Mouse (Mus musculus) heart, adult 2 months (tissue): Measurements from ENCODE around the gene Nr2f6. TPM values are rescaled to one million over a fixed set of nuclear protein-coding genes. Genes with fewer than 3 reads are reported as not detected.

ENCODE experiments used
- DNase-seq, 2 experiments: peaks; one replicate each; pipeline ENCODE4 v3.0.0; 2021
- H3K27ac ChIP-seq: fragments of 200-600 bp; 2 replicates; pipeline ENCODE4 v1.8.1; 2022
- H3K27me3 ChIP-seq: fragments of 200-500 bp; 2 replicates; pipeline ENCODE4 v1.6.1; 2012; ENCODE audit warnings: mild to moderate bottlenecking, low read length, inconsistent platforms, mixed read lengths; ENCODE audit not compliant: control insufficient read depth, insufficient read depth
- H3K36me3 ChIP-seq: fragments of 200-500 bp; 2 replicates; pipeline ENCODE4 v1.6.1; 2012; ENCODE audit warnings: low read length, inconsistent platforms; ENCODE audit not compliant: control insufficient read depth, insufficient read depth
- H3K4me1 ChIP-seq: fragments of 200-500 bp; 2 replicates; pipeline ENCODE4 v1.6.1; 2011; ENCODE audit warnings: low read length; ENCODE audit not compliant: control insufficient read depth, insufficient read depth
- H3K4me3 ChIP-seq: fragments of 200-600 bp; 2 replicates; pipeline ENCODE4 v1.8.1; 2022
- H3K79me2 ChIP-seq: fragments of 200-500 bp; replicated peaks from 2 replicates; pipeline ENCODE4 v1.6.1; 2012; ENCODE audit warnings: mild to moderate bottlenecking, inconsistent platforms, low read length, moderate library complexity, mixed read lengths; ENCODE audit not compliant: control insufficient read depth, insufficient read depth
- H3K9ac ChIP-seq: fragments of 200-500 bp; 2 replicates; pipeline ENCODE4 v1.6.1; 2012; ENCODE audit warnings: low read depth, mild to moderate bottlenecking, control low read depth, inconsistent platforms, low read length, mixed read lengths
- CTCF ChIP-seq: fragments of 200-600 bp; IDR thresholded peaks from 2 replicates; pipeline ENCODE4 v1.8.1; 2022; ENCODE audit warnings: antibody characterized with exemption, mild to moderate bottlenecking, moderate library complexity
- EP300 ChIP-seq: fragments of 200-500 bp; IDR thresholded peaks from 2 replicates; pipeline ENCODE4 v1.6.1; 2011; ENCODE audit warnings: low read depth, low read length, control low read depth; ENCODE audit not compliant: insufficient read depth
- POLR2A ChIP-seq: fragments of 200-500 bp; IDR thresholded peaks from 2 replicates; pipeline ENCODE4 v1.6.1; 2011; ENCODE audit warnings: mild to moderate bottlenecking, low read depth, low read length, control low read depth; ENCODE audit not compliant: insufficient read depth
- WGBS: fragments of 180-500 bp; shearing (Covaris S2); methylation state at CpG from one replicate; pipeline ENCODE4 v1.1.7; 2018; 5-methylcytosine and 5-hydroxymethylcytosine counted together
- intact Hi-C: fragments of 180-260 bp; cut with DNase I; formaldehyde crosslinking; loops from one replicate; pipeline ENCODE4 v1.15.1; 2025
- polyA plus RNA-seq: library from polyadenylated mRNA; depleted of rRNA; stranded (reverse); fragments of >200 nt; gene quantifications from 2 replicates; pipeline ENCODE4 v1.2.3, GENCODE M21; 2012
- total RNA-seq, 2 experiments: library from RNA; stranded (reverse); gene quantifications; 2 replicates each; pipeline ENCODE4 v1.2.3; 2021

Nr2f6 gene
- total and polyA plus RNA-seq, 3 experiments: 47.6 to 63.2 (median 56.7) TPM

DNA sequence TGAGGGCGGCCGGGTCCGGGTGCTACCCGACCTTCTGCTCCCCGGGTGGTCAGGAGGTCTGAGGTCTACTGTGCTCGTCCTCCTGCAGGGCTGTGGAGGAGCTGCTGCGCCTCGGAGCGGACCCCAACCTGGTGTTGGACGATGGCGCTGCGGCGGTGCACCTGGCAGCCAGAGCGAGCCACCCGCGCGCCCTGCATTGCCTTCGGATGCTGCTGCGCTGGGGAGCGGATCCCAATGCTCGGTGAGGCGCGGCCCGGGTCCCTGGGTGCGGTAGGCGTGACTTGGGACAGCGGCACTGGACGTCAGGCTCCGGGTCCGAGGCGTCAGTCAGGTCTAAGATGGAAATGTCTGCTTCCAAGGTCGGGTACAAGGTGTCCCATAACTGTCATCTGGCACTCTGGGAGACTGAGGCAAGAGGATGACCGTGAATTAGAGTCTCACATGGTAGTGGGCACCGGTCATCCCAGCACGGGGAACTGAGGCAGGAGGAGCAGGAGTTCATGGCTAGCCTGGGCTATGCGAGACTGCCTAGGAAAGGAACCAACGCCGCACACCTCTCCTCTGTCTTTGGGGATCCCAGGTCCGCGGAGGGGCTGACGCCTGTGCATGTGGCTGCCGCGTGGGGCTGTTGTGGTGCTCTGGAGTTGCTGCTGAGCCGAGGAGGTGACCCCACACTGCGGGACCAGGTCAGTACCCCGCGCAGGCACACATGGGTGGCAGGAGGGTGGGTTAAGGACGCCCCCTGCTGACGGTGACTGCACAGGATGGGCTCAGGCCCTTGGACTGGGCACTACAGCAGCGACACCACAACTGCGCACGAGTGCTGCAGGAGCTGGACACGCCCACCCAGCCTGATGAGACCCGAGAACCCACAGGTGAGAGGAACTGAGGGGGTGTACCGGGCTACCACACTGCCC lies 24.6 kb upstream of the Nr2f6 start:
- peak overlapping the region; percentile 48 for H3K4me3 ChIP-seq
- intact Hi-C loops: loop anchor here (1.0 to 2.0 kb wide), 2 partner anchors 35 to 66 kb away; partner anchors contain the start of gene Ocel1
- peak; percentile 80 for TF ChIP-seq CTCF
- 0 out of 2 replicates have a peak, but pooled peaks have one; percentile 45 for TF ChIP-seq EP300
- no peak for TF ChIP-seq POLR2A
- peaks cover 5% of the 10 kb centered on the region for H3K4me1 ChIP-seq
- no peaks in the 10 kb centered on the region for H3K79me2 ChIP-seq
- no peaks in the 10 kb centered on the region for H3K27me3 ChIP-seq
- no peak overlapping the region; the same call in 1 of the 2 replicates for H3K9ac ChIP-seq
- H3K27ac ChIP-seq: no peak overlapping the region
- DNase-seq: peak; percentile 61 to 75
- no peaks in the 10 kb centered on the region for H3K36me3 ChIP-seq
- WGBS: under 1% methylated on average over 55 of the region's 55 CpGs

DNA sequence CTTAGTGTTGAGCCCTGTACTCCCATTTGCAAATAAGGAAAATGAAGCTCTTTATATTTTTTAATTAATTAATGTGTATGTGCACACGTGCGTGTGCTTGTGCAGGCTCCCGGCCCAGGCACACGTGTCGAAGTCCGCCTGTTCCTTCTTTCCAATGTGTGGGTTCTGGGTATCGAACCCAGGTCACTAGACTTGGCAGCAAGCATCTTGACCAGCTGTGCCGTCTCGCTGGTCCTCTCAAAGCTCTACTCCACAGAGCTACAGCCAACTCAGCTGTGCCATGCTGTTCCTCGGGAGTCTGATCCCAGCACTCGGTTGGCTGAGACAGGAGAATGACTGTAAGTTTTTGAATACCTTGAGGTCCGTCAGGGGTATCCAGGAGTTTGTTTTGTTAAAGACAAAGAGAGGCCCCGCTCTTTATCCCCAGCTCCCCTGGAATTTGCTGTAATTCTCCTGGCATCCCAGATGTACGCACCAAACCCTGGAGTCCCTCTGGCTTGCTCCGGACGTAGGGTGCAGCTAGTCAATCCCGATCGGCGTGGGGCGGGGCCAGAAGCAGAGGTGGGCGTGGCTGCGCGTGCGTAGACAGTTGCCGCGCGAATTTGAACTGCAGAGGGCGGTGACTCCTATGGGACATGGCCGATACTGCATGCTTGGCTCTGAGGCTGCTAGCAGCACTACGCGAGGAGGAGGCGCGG lies 23.8 kb upstream of the Nr2f6 start, which contains the start of gene Ankle1:
Gene Ankle1, plus strand, starts transcription at position 610 of the 698 bp plus-strand sequence.
- peak; percentile 94 to 99 for DNase-seq
- H3K4me3 ChIP-seq: peak within 1 kb of the TSS; percentile 48
- H3K36me3 ChIP-seq: no peaks in the 10 kb centered on the region
- peaks cover 5% of the 10 kb centered on the region for H3K4me1 ChIP-seq
- TF ChIP-seq POLR2A (peak; percentile 81), EP300 (peak; percentile 40; the same call in 1 of the 2 replicates), CTCF (peak; percentile 87)
- peak within 1 kb of the TSS; percentile 29 for H3K27ac ChIP-seq
- intact Hi-C loops: loop anchor here (1.0 to 2.0 kb wide), 2 partner anchors 34 to 65 kb away; partner anchors contain the start of gene Ocel1
- H3K9ac ChIP-seq: peak within 1 kb of the TSS; percentile 49
- H3K79me2 ChIP-seq: no peaks in the 10 kb centered on the region
- WGBS: 11% methylated on average over 33 of the region's 33 CpGs
- H3K27me3 ChIP-seq: no peaks in the 10 kb centered on the region

DNA sequence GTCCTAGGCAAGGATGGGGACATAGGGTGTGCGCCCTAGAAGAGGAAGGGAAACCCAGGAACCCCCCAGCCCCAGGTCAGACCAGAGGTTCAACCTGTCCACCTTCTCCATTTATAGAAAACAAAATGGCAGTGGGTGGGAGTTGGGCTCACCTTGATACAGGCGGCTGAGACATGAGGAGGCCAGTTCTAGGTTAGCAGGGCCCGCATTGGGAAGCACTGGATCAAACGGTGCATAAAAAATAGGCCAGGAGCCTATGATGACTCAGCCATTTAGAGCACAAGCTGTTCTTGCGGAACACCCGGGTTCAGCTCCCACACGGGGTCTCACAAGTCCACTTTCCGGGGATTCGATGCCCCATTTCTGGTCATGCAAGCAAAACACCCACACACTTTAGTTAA lies 23.2 kb upstream of the Nr2f6 start:
- intact Hi-C loops: no loop called here
- Histone ChIP-seq H3K4me1 (peaks cover 5% of the 10 kb centered on the region), H3K27me3 (no peaks in the 10 kb centered on the region), H3K27ac (no peak overlapping the region), H3K79me2 (no peaks in the 10 kb centered on the region), H3K36me3 (no peaks in the 10 kb centered on the region), H3K9ac (no peak overlapping the region), H3K4me3 (no peak overlapping the region)
- TF ChIP-seq EP300 (no peak), CTCF (no peak), POLR2A (no peak)
- DNase-seq: peak in 1 of 2 experiments; percentile 21
- WGBS: 76% methylated on average over 9 of the region's 9 CpGs

DNA sequence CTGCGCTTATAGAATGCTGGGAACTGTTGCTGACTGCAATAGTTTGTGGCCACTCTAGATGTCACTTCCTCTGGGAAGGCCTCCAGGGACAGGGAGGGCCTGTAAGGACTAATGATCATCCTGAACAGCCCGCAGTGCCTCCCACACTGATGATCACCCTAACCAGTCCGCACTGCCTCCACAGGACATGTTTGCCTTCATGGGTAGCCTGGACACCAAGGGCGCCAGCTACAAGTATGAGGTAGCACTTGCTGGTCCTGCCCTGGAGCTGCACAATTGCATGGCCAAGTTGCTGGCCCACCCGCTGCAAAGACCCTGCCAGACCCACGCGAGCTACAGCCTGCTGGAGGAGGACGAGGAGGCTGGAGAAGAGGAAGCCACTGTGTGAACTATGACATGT lies 22.3 kb upstream of the Nr2f6 start:
- intact Hi-C loops: no loop called here

GRCm38 (mm10) chr8:71403107-71403885 lies 21.5 kb upstream of the Nr2f6 start:
- H3K79me2 ChIP-seq: no peaks in the 10 kb centered on the region
- H3K4me1 ChIP-seq: peaks cover 5% of the 10 kb centered on the region
- H3K36me3 ChIP-seq: no peaks in the 10 kb centered on the region
- no peak for TF ChIP-seq EP300
- TF ChIP-seq CTCF: no peak
- TF ChIP-seq POLR2A: no peak
- H3K9ac ChIP-seq: no peak overlapping the region
- DNase-seq: peak in 1 of 2 experiments; percentile 14
- intact Hi-C loops: no loop called here
- H3K27ac ChIP-seq: no peak overlapping the region
- H3K27me3 ChIP-seq: no peaks in the 10 kb centered on the region
- WGBS: 67% methylated on average over 6 of the region's 6 CpGs
- H3K4me3 ChIP-seq: no peak overlapping the region

More for the DNA sequence above, 22.3 kb upstream of the Nr2f6 start:
- no peak overlapping the region for H3K9ac ChIP-seq
- TF ChIP-seq CTCF (no peak), POLR2A (no peak), EP300 (no peak)
- no peak overlapping the region for H3K27ac ChIP-seq
- 77% methylated on average over 8 of the region's 8 CpGs for WGBS
- no peak overlapping the region for H3K4me3 ChIP-seq
- peak in 1 of 2 experiments; percentile 13 for DNase-seq
- H3K79me2 ChIP-seq: no peaks in the 10 kb centered on the region
- H3K36me3 ChIP-seq: no peaks in the 10 kb centered on the region
- H3K4me1 ChIP-seq: peaks cover 5% of the 10 kb centered on the region
- H3K27me3 ChIP-seq: no peaks in the 10 kb centered on the region
